Mouse (Mus musculus) thymus, adult 2 months (tissue): ENCODE results near the gene Gramd1b. TPM values are rescaled to one million over a fixed set of nuclear protein-coding genes. Genes with fewer than 3 reads are reported as not detected.

Experiments used
- DNase-seq: peaks from one replicate; pipeline ENCODE4 v3.0.0; 2021
- H3K27ac ChIP-seq: fragments of 200-500 bp; 2 replicates; pipeline ENCODE4 v1.5.1; 2012; ENCODE audit warnings: low read length, control low read depth; ENCODE audit not compliant: control insufficient read depth, insufficient read depth
- H3K27me3 ChIP-seq: fragments of 200-500 bp; 2 replicates; pipeline ENCODE4 v1.6.1; 2012; ENCODE audit warnings: mild to moderate bottlenecking, low read length, moderate library complexity, mixed read lengths; ENCODE audit not compliant: control insufficient read depth, insufficient read depth
- H3K36me3 ChIP-seq: fragments of 200-500 bp; 2 replicates; pipeline ENCODE4 v1.6.1; 2012; ENCODE audit warnings: mild to moderate bottlenecking, low read length, moderate library complexity; ENCODE audit not compliant: control insufficient read depth, insufficient read depth
- H3K4me1 ChIP-seq: fragments of 200-500 bp; replicated peaks from 2 replicates; pipeline ENCODE4 v1.6.1; 2012; ENCODE audit warnings: low read length; ENCODE audit not compliant: control insufficient read depth, insufficient read depth
- H3K4me3 ChIP-seq: fragments of 200-500 bp; 2 replicates; pipeline ENCODE4 v1.5.1; 2012; ENCODE audit warnings: mild to moderate bottlenecking, low read length, control low read depth, moderate library complexity; ENCODE audit not compliant: control insufficient read depth, insufficient read depth
- CTCF ChIP-seq: fragments of 200-500 bp; IDR thresholded peaks from 2 replicates; pipeline ENCODE4 v1.5.1; 2012; ENCODE audit warnings: mild to moderate bottlenecking, control low read depth, low read length, moderate library complexity, borderline replicate concordance; ENCODE audit not compliant: control insufficient read depth, poor library complexity, insufficient read depth; ENCODE audit errors: extremely low read depth
- POLR2A ChIP-seq: fragments of 200-500 bp; IDR thresholded peaks from 2 replicates; pipeline ENCODE4 v1.6.1; 2012; ENCODE audit warnings: mild to moderate bottlenecking, low read length, control low read depth, moderate library complexity; ENCODE audit not compliant: control insufficient read depth, poor library complexity, insufficient read depth; ENCODE audit errors: extremely low read depth
- WGBS: fragments of 180-500 bp; shearing (Covaris S2); methylation state at CpG from one replicate; pipeline ENCODE4 v1.1.7; 2018; 5-methylcytosine and 5-hydroxymethylcytosine counted together
- polyA plus RNA-seq: library from polyadenylated mRNA; depleted of rRNA; stranded (reverse); fragments of >200 nt; gene quantifications from 2 replicates; pipeline ENCODE4 v1.2.3, GENCODE M21; 2012

Gramd1b gene
- polyA plus RNA-seq, 1 experiment: 43.0 TPM

DNA sequence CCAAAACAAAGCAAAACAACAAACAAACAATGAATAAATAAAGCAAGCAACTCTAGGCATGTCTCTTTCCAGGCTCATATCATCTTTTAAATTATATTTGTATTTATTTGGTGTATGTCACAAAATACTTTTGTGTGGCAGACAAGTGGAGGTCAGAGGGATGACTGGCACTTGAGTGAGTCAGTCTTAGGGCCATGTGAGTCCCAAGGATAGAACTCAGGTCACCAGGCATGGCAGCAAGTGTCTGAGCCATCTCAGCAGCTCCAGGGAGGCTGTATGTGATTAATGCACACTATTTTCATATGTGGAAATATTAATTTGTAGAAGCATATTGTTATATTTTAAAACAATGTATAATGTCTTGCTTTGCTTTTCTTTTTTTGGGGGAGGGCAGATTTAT, 106.3 kb downstream of the Gramd1b start:
- no peak for TF ChIP-seq CTCF
- no peak for TF ChIP-seq POLR2A
- no peak overlapping the region for H3K4me3 ChIP-seq
- no peaks in the 10 kb centered on the region for H3K36me3 ChIP-seq
- H3K27ac ChIP-seq: no peak overlapping the region
- peaks cover 11% of the 10 kb centered on the region for H3K4me1 ChIP-seq
- H3K27me3 ChIP-seq: no peaks in the 10 kb centered on the region
- DNase-seq: no peak

GRCm38 (mm10) chr9:40423427-40423867, 107.7 kb downstream of the Gramd1b start:
- WGBS: 9% methylated on average over 6 of the region's 6 CpGs
- peak; percentile 43 for DNase-seq
- TF ChIP-seq POLR2A (no peak), CTCF (no peak)
- H3K4me1 ChIP-seq: peaks cover 9% of the 10 kb centered on the region
- peak overlapping the region; percentile 60 for H3K27ac ChIP-seq
- no peaks in the 10 kb centered on the region for H3K27me3 ChIP-seq
- no peak overlapping the region for H3K4me3 ChIP-seq
- H3K36me3 ChIP-seq: no peaks in the 10 kb centered on the region

GRCm38 (mm10) chr9:40422368-40423057, 108.7 kb downstream of the Gramd1b start:
- 95% methylated on average over 11 of the region's 11 CpGs for WGBS
- H3K36me3 ChIP-seq: no peaks in the 10 kb centered on the region
- peaks cover 9% of the 10 kb centered on the region for H3K4me1 ChIP-seq
- no peak overlapping the region for H3K4me3 ChIP-seq
- TF ChIP-seq CTCF (no peak), POLR2A (no peak)
- no peak overlapping the region for H3K27ac ChIP-seq
- no peak for DNase-seq
- H3K27me3 ChIP-seq: no peaks in the 10 kb centered on the region

DNA sequence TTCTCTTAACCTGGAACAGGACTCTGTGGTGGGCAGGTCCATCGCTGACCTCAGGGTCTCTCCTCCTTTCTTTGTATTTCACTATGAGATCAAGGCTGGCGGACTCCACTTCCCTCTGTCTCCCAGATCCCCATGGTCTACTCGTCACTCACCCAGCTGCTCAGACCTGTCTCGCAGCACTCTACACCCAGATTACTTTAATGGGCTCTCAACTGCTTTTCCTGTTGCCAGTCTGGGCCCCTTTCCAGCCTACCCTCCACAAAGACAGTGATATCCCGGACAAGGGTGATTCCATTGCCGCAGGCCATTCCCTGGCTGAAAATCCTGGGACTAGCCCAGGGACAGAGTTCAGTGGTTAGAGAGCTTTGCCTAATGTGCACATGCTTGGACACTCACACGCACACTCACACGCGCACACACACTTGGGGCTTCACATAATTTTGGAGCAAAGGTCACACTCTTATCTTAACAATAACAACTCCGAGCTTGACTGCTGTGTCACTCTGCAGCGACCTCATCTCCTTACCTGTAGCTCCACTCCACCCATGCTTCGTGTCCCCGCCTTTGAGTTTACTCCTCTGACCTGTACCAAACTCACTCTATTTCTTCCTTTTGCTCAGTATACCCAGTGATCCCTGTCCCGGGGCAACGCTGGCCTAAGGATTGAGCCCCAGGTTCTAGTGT, 110.4 kb downstream of the Gramd1b start:
- Histone ChIP-seq H3K36me3 (no peaks in the 10 kb centered on the region), H3K4me1 (peaks cover 9% of the 10 kb centered on the region), H3K27ac (no peak overlapping the region), H3K27me3 (no peaks in the 10 kb centered on the region), H3K4me3 (no peak overlapping the region)
- no peak for DNase-seq
- TF ChIP-seq CTCF (no peak), POLR2A (no peak)
- WGBS: 95% methylated on average over 15 of the region's 15 CpGs

GRCm38 (mm10) chr9:40418803-40419202, 112.4 kb downstream of the Gramd1b start:
- DNase-seq: no peak
- TF ChIP-seq CTCF: no peak
- no peak for TF ChIP-seq POLR2A
- Histone ChIP-seq H3K27me3 (no peaks in the 10 kb centered on the region), H3K4me3 (no peak overlapping the region), H3K36me3 (no peaks in the 10 kb centered on the region), H3K27ac (no peak overlapping the region), H3K4me1 (peaks cover 9% of the 10 kb centered on the region)
- WGBS: 95% methylated on average over 5 of the region's 5 CpGs

GRCm38 (mm10) chr9:40416150-40416549, 115.0 kb downstream of the Gramd1b start:
- no peak for TF ChIP-seq POLR2A
- no peak for TF ChIP-seq CTCF
- Histone ChIP-seq H3K36me3 (no peaks in the 10 kb centered on the region), H3K4me3 (no peak overlapping the region), H3K27me3 (no peaks in the 10 kb centered on the region), H3K4me1 (0 out of 2 replicates have a peak, but pooled peaks cover 2% of the 10 kb centered on the region), H3K27ac (no peak overlapping the region)
- 94% methylated on average over 7 of the region's 7 CpGs for WGBS
- DNase-seq: peak; percentile 21
